Mouse (Mus musculus) ovary, postnatal 10 days (tissue): ENCODE data around the gene Slc39a8.

ENCODE experiments used
- DNase-seq: peaks from one replicate; pipeline ENCODE4 v3.0.0; 2022; ENCODE audit warnings: low spot score

The Slc39a8 gene

DNA sequence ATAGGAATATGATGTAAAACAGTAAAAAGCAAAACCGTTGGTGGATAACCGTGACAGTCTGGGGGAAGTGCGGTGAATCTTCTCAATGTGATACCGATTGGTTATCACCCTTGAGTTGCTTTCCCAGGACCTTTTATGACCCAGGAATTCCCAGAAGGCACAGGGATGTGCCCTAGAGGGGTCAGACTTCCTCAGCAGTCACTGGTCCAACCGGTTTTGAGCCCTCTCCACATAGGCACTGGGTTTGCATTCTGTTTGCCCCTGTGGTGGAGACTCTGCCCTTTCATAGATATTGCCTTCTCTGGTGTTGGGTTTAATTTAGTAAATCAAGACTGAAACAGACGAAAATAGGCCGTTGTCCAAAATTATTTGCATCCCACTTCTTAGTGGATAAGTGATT is 20.8 kb downstream of the Slc39a8 start:
- no peak for DNase-seq

DNA sequence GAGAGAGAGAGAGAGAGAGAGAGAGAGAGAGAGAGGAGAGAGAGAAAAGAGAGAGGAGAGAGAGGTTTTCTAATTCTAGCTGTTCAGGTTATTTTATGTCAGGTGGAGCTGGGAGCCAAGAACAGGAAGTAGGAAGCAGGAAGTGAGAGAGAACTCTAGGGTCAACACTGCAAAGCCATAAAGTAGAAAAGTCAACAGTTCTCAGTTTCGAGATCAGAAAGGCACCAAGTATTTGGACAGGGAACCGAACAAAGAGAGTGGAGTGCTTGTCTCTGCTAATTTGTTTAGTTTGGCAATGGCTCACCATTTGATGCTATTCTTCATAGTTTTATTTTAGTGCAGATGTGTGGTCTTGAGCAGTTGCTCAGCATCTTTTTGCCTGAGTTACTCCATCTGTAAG is 26.5 kb downstream of the Slc39a8 start:
- no peak for DNase-seq

DNA sequence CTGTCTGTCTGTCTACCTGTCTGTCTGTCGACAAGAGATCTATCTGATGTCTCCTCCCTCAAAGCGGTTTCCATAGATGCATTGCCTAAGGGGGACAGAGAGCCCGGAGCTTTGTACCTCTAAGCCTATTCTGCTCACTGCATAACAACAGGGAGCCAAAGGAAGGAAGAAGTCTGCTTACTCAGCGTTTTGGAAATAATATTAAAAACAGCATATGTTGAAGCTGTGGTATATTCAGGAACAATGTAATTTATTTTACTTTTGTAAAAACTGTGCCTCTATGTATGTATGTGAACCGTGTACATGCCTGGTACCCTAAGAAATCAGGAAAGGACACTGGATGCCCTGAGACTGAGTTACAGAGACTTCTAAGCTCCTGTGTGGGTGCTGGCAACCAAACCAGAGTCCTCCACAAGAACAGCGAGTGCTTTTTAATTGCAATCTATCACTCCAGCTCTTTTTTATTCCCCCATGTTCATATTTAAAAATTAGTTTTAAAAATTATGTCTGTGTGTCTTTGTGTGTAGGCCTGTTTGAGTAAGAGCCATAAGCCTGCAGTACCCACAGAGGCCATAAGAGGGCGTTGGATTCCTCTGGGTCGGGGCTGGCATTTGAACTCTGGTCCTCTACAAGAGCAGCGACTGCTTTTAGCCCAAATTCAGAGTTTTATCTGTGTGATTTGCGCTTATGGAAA is 28.7 kb downstream of the Slc39a8 start:
- no peak for DNase-seq

DNA sequence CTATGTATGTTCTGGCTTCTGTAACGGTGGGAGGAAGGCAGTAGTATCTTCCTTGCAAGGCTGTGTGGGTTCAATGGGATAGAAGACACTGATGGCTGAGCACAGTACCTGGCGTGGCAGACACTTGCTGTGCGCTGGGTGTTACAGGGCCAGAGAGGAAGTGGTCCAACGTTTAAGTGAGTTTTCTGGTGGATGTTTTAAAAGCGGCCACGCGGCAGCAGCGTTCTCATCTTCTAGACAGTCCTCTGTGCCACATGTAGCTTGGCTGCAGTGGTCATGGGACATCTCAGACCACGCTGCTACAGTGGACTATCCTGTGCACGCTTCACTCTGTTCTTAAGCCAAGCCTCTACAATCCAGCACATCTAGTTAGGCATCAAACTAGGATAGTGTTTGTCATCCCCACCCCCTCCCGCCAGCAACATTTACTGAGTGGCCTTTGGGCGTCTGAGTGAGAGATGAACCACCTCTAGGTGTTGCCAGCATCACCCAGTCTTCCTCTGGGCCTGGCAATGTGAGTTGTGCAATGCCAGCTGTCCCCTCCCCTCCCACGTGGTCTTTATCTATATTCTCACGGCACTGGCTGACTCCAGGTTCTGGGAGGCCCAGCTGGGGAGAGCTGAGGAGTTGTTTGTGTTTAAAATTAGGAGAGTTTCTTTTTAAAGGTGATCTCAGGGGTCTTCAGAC is 29.4 kb downstream of the Slc39a8 start:
- no peak for DNase-seq

DNA sequence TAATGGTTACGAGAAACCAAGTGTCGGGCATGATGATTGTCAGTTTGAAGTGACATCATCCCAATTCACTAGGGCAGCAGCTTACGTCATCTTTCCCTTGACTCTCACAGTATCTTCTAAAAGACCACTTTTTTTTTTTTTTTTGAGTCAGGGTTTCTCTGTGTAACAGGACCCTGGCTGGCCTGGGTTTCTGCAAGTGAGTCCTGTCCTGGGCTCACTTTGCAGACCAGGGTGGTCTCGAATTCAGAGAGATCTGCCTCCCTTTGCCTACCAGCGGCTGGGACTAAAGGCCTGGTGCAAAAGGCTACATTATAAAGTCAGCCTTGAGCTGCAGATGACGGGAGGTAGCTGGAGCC is 29.9 kb downstream of the Slc39a8 start:
- DNase-seq: no peak

DNA sequence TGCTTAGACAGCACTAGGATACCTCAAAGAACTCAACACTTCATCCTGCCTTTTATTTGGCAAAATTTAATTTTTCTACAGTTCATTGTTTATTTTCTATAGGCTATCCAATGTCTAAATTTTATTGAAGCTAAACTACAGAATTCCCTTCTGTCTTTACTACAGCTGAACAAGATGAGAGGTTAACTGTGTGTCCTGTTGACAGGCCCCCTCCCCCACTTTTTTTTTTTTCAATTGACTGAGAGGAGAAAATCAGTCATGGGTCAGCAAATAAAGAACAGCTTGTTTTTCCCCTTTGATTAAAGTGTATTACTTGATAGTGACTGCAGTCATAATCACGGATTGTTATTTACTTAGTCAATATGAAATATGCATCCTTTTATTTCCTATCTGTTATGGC is 31.2 kb downstream of the Slc39a8 start:
- DNase-seq: no peak

DNA sequence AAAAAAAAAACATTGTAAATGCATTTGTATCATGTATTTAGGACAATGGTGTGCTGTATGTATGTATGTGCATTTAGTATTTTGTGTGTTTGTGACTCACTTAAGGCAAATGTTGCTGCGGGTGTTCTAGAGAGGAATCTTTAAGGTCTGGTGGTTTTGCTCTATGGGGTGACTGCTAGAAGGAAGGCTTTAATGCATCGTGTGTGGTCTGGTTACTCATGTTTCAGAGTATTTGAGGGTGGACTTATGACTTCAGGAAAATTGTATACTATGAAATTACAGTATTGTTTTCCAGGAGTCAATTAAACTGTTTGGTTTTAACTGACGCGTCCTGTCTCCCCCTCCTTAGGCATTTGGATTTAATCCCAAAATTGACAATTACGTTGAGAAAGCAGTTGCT is 32.1 kb downstream of the Slc39a8 start:
- DNase-seq: no peak

DNA sequence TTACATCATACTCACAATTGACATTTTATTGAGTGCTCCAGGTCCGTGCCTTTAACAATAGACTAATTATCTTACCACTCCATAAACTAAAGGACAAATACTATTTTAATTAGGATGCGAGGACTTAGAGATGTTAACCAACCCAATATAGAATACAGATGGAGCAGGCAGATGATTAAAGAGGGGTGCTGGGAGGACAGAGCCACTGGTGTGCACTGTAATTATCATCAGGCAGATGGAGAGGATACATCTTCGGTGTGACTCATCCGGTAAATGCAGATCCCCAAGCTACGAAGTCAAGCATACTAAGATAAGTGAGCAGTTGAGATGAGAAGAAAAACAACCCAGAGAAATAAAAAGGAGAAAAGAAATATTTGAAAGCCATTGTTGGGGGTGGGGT is 34.4 kb downstream of the Slc39a8 start:
- DNase-seq: no peak

DNA sequence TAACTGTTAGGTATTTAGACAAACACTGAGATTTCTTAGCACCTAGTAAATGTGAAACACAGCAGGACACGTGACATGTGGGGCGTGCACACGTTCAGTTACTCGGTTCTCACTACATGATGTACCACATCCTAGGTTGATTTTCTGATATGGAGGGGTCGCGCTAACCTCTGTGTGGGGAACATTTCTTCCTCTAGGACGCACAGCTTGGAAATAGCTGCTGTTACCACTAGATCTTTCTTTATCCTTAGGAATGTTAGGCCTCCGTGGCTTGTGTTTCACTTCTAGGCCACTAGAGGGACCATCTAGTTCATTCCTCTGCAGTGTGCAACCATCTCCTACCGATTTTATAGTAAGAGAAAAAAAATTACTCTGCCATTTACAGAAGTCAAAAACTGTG is 37.7 kb downstream of the Slc39a8 start:
- DNase-seq: no peak

DNA sequence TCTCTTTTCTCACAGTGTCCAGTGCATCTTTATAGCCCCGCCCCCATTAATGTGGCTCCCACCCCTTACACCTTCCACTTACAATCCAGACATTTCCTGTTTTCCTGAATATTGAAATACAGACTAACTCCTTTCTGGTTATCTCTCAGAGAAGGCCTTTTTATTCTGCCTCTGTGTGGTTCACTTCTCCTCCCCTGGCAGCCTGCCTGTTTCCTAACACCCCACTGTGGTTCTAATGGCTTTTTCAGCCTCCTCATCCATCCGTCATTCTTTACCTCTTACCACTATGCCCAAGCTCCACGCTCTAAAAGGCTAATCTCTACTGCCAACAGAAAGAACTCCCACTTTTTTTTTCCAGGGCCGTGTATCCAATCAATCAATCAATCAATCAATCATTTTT is 44.0 kb downstream of the Slc39a8 start:
- DNase-seq: no peak

DNA sequence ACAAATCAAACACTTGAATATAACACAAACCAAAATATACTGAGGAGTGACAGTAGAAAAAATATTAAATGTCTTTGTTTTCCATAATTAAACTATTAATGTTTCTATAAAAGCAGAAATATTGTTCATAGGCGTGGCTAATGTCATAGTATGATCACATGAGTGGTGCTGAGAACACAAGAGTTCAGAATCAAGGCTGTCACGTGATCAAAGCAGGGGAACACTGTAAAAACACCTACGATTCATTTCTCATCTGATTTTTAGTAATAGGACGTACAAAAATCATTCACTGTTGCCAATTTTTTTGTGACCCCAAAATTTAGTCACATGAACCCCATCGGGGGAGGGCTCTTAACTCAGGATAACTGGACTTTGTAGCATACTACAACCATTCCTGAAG is 47.2 kb downstream of the Slc39a8 start:
- DNase-seq: no peak

DNA sequence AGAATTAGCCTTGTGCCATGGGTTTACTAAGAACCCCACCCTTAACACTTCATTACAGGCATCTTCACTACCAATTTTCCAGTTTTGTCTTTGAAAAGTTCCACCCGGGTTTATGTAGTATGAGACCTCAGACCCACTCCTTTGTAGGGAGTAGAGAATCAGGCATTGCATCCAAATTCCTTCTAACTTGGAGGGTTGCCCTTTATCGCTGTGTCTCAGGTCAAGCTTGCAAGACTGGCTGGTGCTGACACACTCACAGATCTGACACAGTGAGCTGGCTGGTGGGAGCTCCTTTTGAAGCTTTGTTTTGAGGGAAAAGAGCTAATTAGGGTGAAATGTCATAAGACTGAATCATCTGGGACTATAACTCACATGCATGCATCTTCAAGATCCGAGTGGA is 48.5 kb downstream of the Slc39a8 start:
- no peak for DNase-seq

DNA sequence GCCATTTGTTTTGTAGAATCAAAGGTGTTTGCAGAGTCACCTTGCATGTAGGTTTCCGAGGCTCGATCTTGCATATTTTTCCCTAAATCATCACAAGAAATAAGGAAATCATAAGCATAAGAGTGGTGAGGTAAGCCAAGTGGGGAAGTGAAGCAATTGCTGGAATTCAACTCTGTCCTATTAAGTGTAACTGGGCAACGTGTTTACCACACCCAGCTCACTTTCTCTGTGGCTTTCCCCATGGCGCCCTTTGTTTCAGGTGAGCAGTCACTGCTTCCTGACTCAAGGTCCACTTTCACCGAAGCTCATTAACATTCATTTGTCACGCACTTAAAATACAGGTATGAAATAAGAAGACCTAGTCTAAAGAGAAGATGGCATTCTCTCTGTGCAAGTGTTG is 53.0 kb downstream of the Slc39a8 start:
- DNase-seq: no peak

DNA sequence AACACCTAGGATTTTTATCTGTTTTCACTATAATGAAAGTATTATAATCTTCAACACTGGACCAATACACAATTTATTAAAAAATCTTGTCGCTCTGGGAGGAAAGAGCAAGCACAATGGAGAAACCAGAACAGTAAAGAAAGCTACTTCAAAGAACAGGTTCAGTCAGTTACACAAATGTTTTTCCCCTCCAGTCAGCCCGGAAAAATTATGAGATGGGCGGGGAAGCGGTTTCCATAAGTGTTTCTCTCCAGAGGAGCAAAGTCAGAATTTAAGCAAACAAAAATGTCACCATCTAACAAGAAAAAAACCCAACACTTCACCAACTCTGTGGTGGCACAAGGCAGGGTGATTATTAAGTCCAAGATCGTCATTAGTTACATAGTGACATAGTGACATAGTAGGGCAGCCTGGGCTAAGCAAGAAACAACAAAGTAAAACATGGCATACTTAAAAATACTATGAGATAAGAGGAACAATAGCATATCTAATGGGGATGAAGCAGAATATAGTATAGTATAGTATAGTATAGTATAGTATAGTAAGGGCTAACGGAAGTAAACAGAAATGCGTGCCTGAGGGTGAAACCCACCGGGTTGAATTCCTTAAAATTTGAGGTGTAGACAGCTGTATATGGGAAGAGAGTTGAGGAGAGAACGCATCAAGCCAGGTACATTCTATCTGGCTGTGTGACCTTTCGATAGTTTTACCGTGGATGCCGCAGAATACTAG is 61.0 kb downstream of the Slc39a8 start:
- DNase-seq: no peak

DNA sequence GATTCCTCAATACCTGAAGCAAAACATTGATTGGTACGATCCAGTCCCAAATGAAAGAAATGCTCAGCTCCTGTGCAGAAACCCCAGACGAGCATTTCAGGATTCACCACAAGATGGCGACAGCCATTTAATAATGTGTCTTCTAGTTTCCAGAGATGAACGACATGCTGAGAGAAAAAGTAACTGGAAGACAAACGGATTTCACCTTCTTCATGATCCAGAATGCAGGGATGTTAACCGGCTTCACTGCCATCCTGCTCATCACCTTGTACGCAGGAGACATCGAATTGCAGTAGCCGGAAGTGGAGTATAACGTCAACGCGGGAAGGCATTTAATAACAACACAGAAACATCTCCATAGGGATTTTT is 61.6 kb downstream of the Slc39a8 start:
- peak; percentile 39 for DNase-seq

DNA sequence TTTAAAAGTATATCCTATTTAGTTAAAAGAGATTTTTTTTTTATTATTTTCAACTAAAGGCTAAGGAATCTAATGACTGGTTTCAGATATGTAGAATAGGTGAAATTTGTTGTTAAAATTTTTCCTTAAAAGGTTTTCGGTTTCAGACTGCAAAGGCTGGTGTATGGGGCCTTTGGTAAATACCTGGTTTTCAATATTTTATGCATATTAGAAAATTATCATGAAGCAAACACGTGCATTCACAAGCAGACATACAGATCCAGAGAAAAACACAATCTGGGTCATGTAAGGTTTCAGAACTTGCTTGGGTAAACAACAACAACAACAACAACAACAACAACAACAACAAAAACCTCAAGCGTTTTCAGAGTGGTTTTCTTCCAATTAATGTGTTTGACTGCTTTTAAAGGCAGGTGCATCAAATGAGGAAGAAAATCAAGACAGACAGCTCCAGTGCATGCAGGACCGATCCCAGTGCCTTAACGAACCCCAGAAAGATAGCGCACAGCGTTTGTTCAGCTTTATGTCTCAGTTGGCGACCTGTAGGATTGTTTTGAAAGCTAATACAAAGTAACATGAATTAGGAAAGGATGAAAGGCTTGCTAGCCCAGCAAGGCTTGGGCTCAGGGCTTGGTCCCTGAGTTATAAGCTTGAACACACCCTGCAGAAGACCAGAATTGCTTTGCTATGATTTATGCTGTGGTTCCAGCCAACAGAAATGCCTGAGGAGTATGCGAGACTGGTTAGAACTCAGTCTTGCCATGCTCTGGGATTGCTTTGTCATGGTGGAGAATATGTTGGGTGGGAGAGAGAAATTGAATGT is 62.2 kb downstream of the Slc39a8 start:
- DNase-seq: no peak

DNA sequence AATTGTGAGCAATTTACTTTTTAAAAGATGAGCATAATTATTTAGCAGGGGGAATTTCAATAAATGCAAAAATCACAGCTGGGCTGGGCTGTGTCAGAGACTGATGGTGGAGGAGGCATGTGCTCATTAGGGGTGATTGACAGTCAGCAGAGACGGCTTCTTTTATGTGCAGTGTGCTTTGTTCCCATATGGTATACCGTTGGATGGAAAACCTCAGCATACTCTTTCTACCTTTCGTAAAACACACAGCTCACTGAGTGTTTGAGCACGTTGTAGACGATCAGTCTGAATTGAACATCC is 62.7 kb downstream of the Slc39a8 start:
- no peak for DNase-seq

DNA sequence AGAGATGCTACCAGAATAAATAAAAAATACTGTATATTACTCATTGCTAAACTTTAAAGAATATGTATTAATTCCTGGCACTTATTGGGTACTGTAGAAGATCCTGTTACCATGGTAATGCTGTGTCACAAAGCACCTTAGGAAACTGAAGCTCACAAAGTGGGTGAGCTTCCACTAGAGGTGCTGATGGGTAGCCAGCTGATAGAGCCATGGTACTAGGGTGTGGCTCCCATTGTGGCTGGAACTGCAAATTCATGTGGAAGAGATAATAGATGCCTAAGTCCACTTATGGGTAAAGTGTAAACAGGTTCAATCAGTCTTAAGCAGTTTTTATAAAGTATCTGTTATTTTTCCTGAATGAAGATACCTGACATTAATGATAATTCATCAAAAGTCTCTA is 64.3 kb downstream of the Slc39a8 start:
- DNase-seq: no peak

DNA sequence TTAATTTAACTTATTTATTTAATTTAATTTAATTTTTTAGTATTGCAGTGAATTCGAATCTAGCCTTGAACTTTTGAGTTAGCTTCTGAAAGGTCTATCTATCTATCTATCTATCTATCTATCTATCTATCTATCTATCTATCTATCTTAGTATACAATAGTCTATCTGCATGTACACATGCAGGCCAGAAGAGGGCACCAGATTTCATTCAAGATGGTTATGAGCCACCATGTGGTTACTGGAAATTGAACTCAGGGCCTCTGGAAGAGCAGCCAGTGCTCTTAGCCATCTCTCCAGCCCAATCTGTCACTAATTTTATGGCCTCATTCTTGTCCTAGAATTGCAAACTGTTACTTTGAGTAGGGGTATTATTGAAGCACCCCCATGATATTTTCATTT is 78.3 kb downstream of the Slc39a8 start:
- no peak for DNase-seq

DNA sequence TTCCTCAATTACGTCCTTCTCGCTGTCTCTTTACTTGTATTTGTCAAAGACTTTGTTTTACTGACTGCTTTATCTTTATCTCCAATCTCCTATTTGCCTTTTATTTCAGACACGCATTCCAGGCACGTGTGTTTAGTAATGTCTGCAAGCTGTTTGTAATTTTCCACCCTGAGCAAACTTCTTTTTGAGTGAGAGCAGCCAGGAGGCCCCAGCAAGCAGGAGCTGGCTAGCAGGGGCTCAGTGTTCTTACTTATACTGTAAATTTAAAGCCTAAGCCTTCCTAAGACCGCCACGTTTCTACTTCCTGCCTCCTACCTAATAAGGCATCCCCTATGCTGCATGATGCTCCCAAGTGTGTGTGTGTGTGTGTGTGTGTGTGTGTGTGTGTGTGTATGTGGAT is 79.8 kb downstream of the Slc39a8 start:
- no peak for DNase-seq

DNA sequence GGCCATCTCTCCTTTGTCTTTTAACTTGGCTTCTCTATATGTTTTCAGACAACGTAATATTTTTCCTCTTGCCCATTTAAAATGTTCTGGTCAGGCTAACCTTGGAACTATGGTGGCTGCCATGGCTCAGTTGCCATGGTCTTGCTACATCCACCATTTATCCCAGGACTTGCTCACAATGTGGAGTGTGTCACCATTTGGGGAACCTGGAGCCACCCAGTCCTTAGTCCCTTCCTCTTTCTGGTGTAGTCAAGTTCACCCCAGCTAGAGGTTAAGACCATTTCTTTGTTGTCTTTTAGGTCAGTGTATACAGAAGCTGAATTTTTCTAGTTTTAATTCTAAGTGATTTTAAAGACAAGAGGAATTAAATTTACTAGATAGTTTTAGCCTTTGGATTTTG is 80.7 kb downstream of the Slc39a8 start:
- DNase-seq: no peak

DNA sequence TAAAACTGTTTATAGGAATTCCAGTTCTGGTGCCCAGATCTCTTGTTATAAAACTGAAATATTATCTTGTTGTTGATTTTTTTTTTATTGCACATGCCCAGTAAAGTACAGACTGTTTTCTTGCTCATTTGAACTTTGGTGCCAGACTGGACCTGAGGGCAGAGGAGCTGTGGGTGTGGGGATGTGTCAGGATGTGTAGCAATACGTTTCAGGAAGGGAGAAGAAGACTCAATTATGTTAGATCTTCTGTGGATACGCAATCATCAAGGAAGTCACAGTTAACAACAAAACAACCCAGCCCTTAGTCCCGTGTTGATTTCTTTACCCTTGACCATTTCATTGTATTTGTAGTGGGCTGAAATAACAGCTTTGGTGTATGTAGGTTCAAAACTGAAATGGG is 81.9 kb downstream of the Slc39a8 start:
- no peak for DNase-seq

DNA sequence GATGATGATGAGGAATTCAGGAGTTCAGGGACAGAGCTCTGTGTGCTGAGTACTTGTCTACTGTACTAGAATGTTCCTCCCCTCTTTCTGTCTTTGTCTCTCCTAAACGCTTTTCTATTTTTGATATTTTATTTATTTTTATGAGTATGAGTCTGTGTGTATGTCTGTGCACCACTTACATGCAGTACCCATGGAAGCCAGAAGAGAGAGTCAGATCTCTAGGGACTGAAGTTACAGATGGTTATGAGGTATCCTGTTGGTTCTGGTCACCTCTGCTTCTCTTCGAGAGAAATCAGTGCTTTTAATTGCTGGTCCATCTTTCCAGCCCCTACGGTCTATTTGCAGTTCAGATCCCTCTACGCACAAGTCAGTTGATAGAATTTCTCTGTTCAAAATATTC is 90.9 kb downstream of the Slc39a8 start:
- DNase-seq: no peak
